Mouse (Mus musculus): ENCODE data around the gene Phlda2. TPM values are rescaled to one million over a fixed set of nuclear protein-coding genes. Genes with fewer than 3 reads are reported as not detected.

Gene Phlda2
- 2.9 and 3.9 TPM in 2 replicates for polyA plus RNA-seq (2014; fragmentation: Nextera tagmentation; extraction: Ambion mirVana)

DNA sequence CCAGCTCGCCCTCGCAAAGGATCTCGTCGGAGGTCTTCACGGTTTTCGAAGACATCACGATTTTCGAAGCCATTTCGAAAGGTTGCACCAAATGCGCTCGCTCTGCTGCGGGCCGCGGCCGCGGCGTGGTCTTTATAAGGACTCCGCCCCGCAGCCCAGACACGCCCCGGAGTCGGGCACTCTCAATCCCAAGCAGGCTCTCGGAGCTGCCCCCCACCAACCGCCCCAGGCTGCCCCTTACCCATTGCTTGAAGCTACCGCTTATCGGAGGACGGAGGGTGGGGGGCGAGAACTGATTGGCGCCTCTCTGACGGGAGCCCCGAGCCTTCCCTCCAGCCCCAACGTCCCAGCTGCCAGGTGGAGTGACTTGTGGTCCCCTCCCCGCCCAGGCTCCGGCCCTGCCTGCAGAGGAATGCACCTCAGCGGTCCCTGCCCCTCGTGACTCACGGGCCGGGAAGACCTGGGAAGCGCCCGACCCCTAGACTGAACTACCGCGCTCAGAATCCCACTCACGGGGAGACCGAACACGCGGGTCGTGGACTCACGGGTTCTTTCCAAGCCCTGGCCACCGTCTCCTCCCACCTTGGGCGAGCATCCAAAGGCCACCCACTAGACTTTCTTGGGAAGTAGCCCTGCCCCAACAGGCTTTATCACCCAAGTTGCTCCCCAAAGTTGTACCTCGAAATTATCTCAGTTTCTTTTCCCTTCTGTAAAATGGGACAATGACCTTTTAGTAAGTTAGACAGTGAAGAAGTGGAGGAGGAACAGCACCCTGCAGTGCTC lies at the start of gene Phlda2:
Phlda2 (minus strand) TSS at position 733 of the 783 bp plus-strand sequence.
- H3K36me3 ChIP-seq (ENCODE audit: insufficient read depth) = no peaks in the 10 kb centered on the region
- DNase-seq = peak; percentile 51
- peaks cover 43% of the 10 kb centered on the region for H3K27me3 ChIP-seq (ENCODE audit: insufficient read depth, low read length)
- TF ChIP-seq CTCF (IDR thresholded peaks at IDR 0.05; ENCODE audit: low read depth) = no peak
- no peak within 1 kb of the TSS for H3K27ac ChIP-seq (ENCODE audit: low read depth)
- peak within 1 kb of the TSS; percentile 35 for H3K9ac ChIP-seq
- H3K4me1 ChIP-seq (ENCODE audit: insufficient read depth) = peaks cover 4% of the 10 kb centered on the region; the same call in 1 of the 2 replicates
- peak within 1 kb of the TSS; percentile 89 for H3K4me2 ChIP-seq
- 2% methylated on average over 51 of the region's 51 CpGs for WGBS
- H3K4me3 ChIP-seq (ENCODE audit: low read depth, low read length) = peak within 1 kb of the TSS; percentile 47
- ATAC-seq (ENCODE audit: insufficient read depth) = peak; percentile 25; the same call in 1 of the 2 replicates
- H3K9me3 ChIP-seq (ENCODE audit: low read depth, low read length) = no peaks in the 10 kb centered on the region

DNA sequence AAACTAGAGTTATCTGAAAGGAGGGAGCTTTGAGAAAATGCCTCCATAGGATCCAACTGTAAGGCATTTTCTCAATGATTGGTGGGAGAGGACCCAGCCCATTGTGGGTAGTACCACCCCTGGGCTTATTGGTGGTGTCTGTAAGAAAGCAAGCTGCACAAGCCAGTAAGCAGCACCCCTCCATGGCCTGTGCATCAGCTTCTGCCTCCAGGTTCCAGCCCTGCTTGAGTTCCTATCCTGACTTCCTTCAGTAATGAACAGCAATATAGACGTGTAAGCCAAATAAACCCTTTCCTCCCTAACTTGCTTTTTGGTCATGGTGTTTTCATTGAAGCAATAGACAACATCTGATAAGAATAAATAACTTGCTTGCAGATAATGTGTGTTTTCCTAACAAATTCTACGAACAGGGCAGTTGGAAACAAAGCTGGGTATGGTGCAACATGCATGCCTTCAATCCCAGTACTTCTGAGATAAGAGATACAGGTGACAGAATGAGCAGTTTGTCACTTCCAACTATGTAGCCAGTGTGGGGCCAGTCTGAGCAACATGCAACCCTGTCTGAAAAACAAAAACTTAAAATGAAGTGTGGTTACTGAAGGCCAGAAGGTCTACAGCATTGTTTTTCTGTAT lies 46.8 kb upstream of the Phlda2 start:
- Histone ChIP-seq H3K27me3 (ENCODE audit: insufficient read depth, low read length) (no peaks in the 10 kb centered on the region), H3K4me3 (ENCODE audit: low read depth, low read length) (peak overlapping the region; percentile 95), H3K9ac (peak overlapping the region; percentile 79), H3K36me3 (ENCODE audit: insufficient read depth) (peaks cover 8% of the 10 kb centered on the region; the same call in 1 of the 2 replicates), H3K4me1 (ENCODE audit: insufficient read depth) (peaks cover 8% of the 10 kb centered on the region), H3K4me2 (peak overlapping the region; percentile 78), H3K9me3 (ENCODE audit: low read depth, low read length) (no peaks in the 10 kb centered on the region), H3K27ac (ENCODE audit: low read depth) (peak overlapping the region; percentile 93)
- DNase-seq = no peak
- ATAC-seq (ENCODE audit: insufficient read depth) = peak; percentile 8
- TF ChIP-seq CTCF (IDR thresholded peaks at IDR 0.05; ENCODE audit: low read depth) = no peak
- 23% methylated on average over 2 of the region's 2 CpGs for whole genome bisulfite sequencing

DNA sequence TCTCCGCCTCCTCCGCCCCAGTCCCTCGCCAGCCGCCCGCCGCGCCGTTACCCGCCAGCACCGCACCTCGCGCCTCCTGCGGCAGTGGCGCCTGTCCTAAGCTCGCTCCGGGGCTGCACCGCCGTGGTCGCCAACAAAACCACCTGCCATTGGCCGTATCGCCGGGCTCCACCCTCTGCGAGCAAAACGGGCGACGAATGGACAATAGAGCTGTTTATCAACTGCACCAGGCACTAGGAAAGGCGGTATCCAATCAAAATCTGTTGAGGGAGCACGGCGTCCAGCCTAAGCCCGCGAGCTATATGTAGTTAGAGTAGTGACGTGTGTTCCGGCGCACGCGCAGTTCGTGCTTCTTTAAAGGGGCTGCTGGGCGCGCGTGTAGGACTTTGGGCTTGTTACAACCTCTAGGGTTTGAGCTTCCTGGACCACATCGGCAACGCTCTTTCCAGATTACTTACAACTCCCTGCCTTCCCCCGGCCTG lies 46.1 kb upstream of the Phlda2 start, which contains the start of gene Nap1l4:
Nap1l4 (minus strand) TSS at position 131 of the 482 bp plus-strand sequence.
- Histone ChIP-seq H3K9me3 (ENCODE audit: low read depth, low read length) (no peaks in the 10 kb centered on the region), H3K9ac (peak within 1 kb of the TSS; percentile 91), H3K36me3 (ENCODE audit: insufficient read depth) (peaks cover 2% of the 10 kb centered on the region; the same call in 1 of the 2 replicates), H3K4me3 (ENCODE audit: low read depth, low read length) (peak within 1 kb of the TSS; percentile 95), H3K27me3 (ENCODE audit: insufficient read depth, low read length) (no peaks in the 10 kb centered on the region), H3K27ac (ENCODE audit: low read depth) (peak within 1 kb of the TSS; percentile 93), H3K4me1 (ENCODE audit: insufficient read depth) (peaks cover 8% of the 10 kb centered on the region), H3K4me2 (peak within 1 kb of the TSS; percentile 78)
- TF ChIP-seq CTCF (IDR thresholded peaks at IDR 0.05; ENCODE audit: low read depth) = no peak
- WGBS = under 1% methylated on average over 40 of the region's 43 CpGs
- ATAC-seq (ENCODE audit: insufficient read depth) (peak; percentile 100), DNase-seq (peak; percentile 100)

DNA sequence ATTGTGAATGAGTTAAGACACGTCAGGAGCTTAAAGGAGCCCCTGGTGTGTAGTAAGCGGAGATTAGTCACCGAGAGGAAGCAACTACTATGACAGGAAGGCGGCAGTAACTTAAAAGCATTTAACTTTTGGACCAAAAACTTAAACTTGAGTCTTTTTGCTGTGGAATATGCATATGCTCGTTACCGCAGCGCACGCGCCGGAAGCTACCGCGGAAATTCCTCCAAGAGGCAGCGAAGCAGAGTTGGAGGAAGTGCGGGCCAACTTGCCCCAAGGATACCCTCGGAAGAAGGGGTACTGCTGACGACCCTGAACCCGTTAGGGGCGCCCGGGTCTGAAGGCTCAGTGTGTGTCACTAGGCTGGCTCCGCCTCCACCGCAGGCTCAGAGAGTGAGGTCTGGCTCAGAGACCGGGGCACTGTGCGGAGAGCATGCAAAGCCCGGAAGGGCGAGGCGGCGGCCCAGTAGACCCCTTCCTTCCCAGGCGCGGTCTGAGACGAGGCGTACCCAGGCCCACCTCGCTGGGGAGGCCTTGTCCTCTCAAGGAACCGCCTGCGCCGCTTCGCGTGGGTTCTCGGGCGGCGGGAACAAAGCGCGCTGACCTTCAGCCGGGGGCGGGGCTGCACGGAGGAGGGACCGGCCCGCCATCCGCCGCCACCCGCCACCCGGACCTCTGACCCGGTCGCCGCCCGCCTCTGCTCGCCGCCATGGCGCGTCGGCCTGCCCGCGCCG lies 45.4 kb upstream of the Phlda2 start:
- Histone ChIP-seq H3K4me1 (ENCODE audit: insufficient read depth) (peaks cover 8% of the 10 kb centered on the region), H3K9ac (peak overlapping the region; percentile 91), H3K36me3 (ENCODE audit: insufficient read depth) (no peaks in the 10 kb centered on the region; the same call in 1 of the 2 replicates), H3K27me3 (ENCODE audit: insufficient read depth, low read length) (no peaks in the 10 kb centered on the region), H3K4me2 (peak overlapping the region; percentile 78), H3K27ac (ENCODE audit: low read depth) (peak overlapping the region; percentile 92), H3K4me3 (ENCODE audit: low read depth, low read length) (peak overlapping the region; percentile 95), H3K9me3 (ENCODE audit: low read depth, low read length) (no peaks in the 10 kb centered on the region)
- peak; percentile 80 for DNase-seq
- TF ChIP-seq CTCF (IDR thresholded peaks at IDR 0.05; ENCODE audit: low read depth) = no peak
- peak; percentile 81 for ATAC-seq (ENCODE audit: insufficient read depth)
- WGBS = under 1% methylated on average over 49 of the region's 63 CpGs

DNA sequence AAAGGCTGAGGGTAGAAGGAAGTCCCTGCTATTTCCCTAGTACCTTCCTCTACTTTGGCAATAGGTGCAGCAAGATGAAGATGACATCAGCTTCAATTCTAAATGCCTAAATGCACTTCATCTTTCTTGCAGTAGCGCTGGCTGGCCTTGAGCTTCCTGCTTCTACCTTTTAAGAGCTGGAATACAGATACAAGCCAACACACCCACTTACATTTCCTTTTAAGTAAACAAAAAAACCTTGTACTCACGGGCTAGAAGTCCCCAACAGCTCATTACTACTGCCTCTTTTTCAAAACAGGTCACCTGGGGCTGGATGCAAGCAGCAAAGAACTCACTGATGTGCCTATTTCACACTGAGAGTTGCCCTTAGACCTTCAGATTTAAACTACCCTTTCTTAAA lies 43.6 kb upstream of the Phlda2 start:
- Histone ChIP-seq H3K36me3 (ENCODE audit: insufficient read depth) (no peaks in the 10 kb centered on the region; the same call in 1 of the 2 replicates), H3K27me3 (ENCODE audit: insufficient read depth, low read length) (no peaks in the 10 kb centered on the region), H3K9ac (peak overlapping the region; percentile 28; the same call in 1 of the 2 replicates), H3K4me2 (peak overlapping the region; percentile 78), H3K27ac (ENCODE audit: low read depth) (no peak overlapping the region), H3K4me3 (ENCODE audit: low read depth, low read length) (no peak overlapping the region), H3K9me3 (ENCODE audit: low read depth, low read length) (no peaks in the 10 kb centered on the region), H3K4me1 (ENCODE audit: insufficient read depth) (peaks cover 12% of the 10 kb centered on the region)
- WGBS = 38% methylated on average over 2 of the region's 2 CpGs
- no peak for DNase-seq
- TF ChIP-seq CTCF (IDR thresholded peaks at IDR 0.05; ENCODE audit: low read depth) = no peak
- ATAC-seq (ENCODE audit: insufficient read depth) = no peak

DNA sequence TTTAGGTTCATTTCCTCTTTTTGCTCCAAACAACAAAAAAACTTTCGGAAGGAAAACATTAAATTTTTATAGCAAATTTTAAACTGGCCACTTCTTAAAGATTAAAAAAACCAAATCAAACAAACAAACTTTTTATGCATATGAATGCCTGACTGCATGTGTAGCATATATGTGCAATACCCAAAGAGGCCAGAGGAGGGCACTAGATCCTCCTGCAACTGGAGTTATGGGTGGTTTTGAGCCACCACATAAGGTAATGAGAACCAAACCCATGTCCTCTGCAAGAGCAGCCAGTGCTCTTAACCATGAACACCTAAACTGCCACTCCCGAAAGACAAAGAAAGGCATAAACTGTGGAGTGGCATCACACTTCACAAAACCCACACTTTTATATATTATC lies 41.4 kb upstream of the Phlda2 start:
- ATAC-seq (ENCODE audit: insufficient read depth) (no peak), DNase-seq (peak; percentile 72)
- Histone ChIP-seq H3K36me3 (ENCODE audit: insufficient read depth) (peaks cover 9% of the 10 kb centered on the region), H3K4me1 (ENCODE audit: insufficient read depth) (peaks cover 12% of the 10 kb centered on the region), H3K9ac (no peak overlapping the region), H3K4me3 (ENCODE audit: low read depth, low read length) (no peak overlapping the region), H3K27me3 (ENCODE audit: insufficient read depth, low read length) (no peaks in the 10 kb centered on the region), H3K27ac (ENCODE audit: low read depth) (no peak overlapping the region), H3K4me2 (no peak overlapping the region), H3K9me3 (ENCODE audit: low read depth, low read length) (no peaks in the 10 kb centered on the region)
- 92% methylated on average over 2 of the region's 2 CpGs for WGBS
- peak; percentile 71 for TF ChIP-seq CTCF (IDR thresholded peaks at IDR 0.05; ENCODE audit: low read depth)
